Mouse (Mus musculus): ENCODE measurements around the gene Pla2g5.
"Not testable (repeated sequence)": the region's sequence is repeated elsewhere in the genome, so short reads cannot be mapped to it uniquely, and the experiment has no call there.

Pla2g5 gene

GRCm38 (mm10) chr4:138863344-138863998 is at the start of gene Pla2g5:
Gene Pla2g5, minus strand, starts transcription at chr4:138863482.
- no peak for DNase-seq

- DNase-seq = no peak
Measured at GRCm38 (mm10) chr4:138905624-138906337, 42.5 kb upstream of the Pla2g5 start.

- no peak for DNase-seq
Measured at GRCm38 (mm10) chr4:138899361-138899760, 36.1 kb upstream of the Pla2g5 start.

GRCm38 (mm10) chr4:138893789-138894188 is 30.5 kb upstream of the Pla2g5 start:
- DNase-seq = not testable (repeated sequence)

GRCm38 (mm10) chr4:138892655-138893054 is 29.4 kb upstream of the Pla2g5 start:
- DNase-seq = peak; percentile 16

GRCm38 (mm10) chr4:138889635-138890034 is 26.4 kb upstream of the Pla2g5 start:
- peak; percentile 14 for DNase-seq

GRCm38 (mm10) chr4:138889165-138889564 is 25.9 kb upstream of the Pla2g5 start:
- no peak for DNase-seq

- DNase-seq = peak; percentile 93
Measured at GRCm38 (mm10) chr4:138884261-138884660, 21.0 kb upstream of the Pla2g5 start.

- DNase-seq = no peak
Measured at GRCm38 (mm10) chr4:138882179-138882578, 18.9 kb upstream of the Pla2g5 start.

GRCm38 (mm10) chr4:138880811-138881584 is 17.7 kb upstream of the Pla2g5 start:
- no peak for DNase-seq

- no peak for DNase-seq
Measured at GRCm38 (mm10) chr4:138879808-138880207, 16.5 kb upstream of the Pla2g5 start.

- peak; percentile 37 for DNase-seq
Measured at GRCm38 (mm10) chr4:138878783-138879182, 15.5 kb upstream of the Pla2g5 start.

- DNase-seq = no peak
Measured at GRCm38 (mm10) chr4:138877731-138878130, 14.4 kb upstream of the Pla2g5 start, which contains the start of gene Pla2g2e. Gene Pla2g2e, plus strand, starts transcription at chr4:138877942.

- no peak for DNase-seq
Measured at GRCm38 (mm10) chr4:138875986-138876385, 12.7 kb upstream of the Pla2g5 start.

GRCm38 (mm10) chr4:138875275-138875674 is 12.0 kb upstream of the Pla2g5 start:
- not testable (repeated sequence) for DNase-seq

- no peak for DNase-seq
Measured at GRCm38 (mm10) chr4:138873864-138874263, 10.6 kb upstream of the Pla2g5 start, which contains the start of gene Gm13030. Gene Gm13030, minus strand, starts transcription at chr4:138873964.

- DNase-seq = no peak
Measured at GRCm38 (mm10) chr4:138868666-138869065, 5.4 kb upstream of the Pla2g5 start.

- DNase-seq = peak; percentile 86
Measured at GRCm38 (mm10) chr4:138866413-138866812, 3.1 kb upstream of the Pla2g5 start.

GRCm38 (mm10) chr4:138865991-138866390 is 2.7 kb upstream of the Pla2g5 start:
- DNase-seq = no peak

- no peak for DNase-seq
Measured at GRCm38 (mm10) chr4:138865092-138865491, 1.8 kb upstream of the Pla2g5 start.

GRCm38 (mm10) chr4:138859728-138860127 is 3.6 kb downstream of the Pla2g5 start:
- DNase-seq = peak; percentile 76

GRCm38 (mm10) chr4:138859245-138859644 is 4.0 kb downstream of the Pla2g5 start:
- DNase-seq = no peak

GRCm38 (mm10) chr4:138858446-138858845 is 4.8 kb downstream of the Pla2g5 start:
- no peak for DNase-seq
